Mouse (Mus musculus): ENCODE measurements around the gene Epas1. TPM values are rescaled to one million over a fixed set of nuclear protein-coding genes. Genes with fewer than 3 reads are reported as not detected.

The Epas1 gene
- total and polyA plus RNA-seq, 2 experiments from 2014 or later: 4.7 to 14.3 TPM

GRCm38 (mm10) chr17:86754806-86755571 is 1.5 kb downstream of the Epas1 start:
- peaks cover 43% of the 10 kb centered on the region for H3K27me3 ChIP-seq (ENCODE audit: insufficient read depth, low read length)
- H3K36me3 ChIP-seq (ENCODE audit: insufficient read depth): no peaks in the 10 kb centered on the region
- no peaks in the 10 kb centered on the region for H3K9me3 ChIP-seq (ENCODE audit: low read length)
- DNase-seq (peak; percentile 3), ATAC-seq (no peak)
- peak overlapping the region; percentile 44 for H3K4me3 ChIP-seq (ENCODE audit: low read depth, low read length)
- peak overlapping the region; percentile 41; the same call in 1 of the 2 replicates for H3K9ac ChIP-seq
- H3K4me1 ChIP-seq (ENCODE audit: insufficient read depth): peaks cover 9% of the 10 kb centered on the region
- H3K27ac ChIP-seq (ENCODE audit: low read depth, low read length): no peak overlapping the region
- H3K4me2 ChIP-seq (ENCODE audit: low read depth): peak overlapping the region; percentile 92
- 2% methylated on average over 52 of the region's 52 CpGs for WGBS
- TF ChIP-seq CTCF (IDR thresholded peaks at IDR 0.05; ENCODE audit: low read depth): no peak

- WGBS: 20% methylated on average over 11 of the region's 11 CpGs
These were observed 2.2 kb downstream of the Epas1 start for GRCm38 (mm10) chr17:86755581-86756195.

DNA sequence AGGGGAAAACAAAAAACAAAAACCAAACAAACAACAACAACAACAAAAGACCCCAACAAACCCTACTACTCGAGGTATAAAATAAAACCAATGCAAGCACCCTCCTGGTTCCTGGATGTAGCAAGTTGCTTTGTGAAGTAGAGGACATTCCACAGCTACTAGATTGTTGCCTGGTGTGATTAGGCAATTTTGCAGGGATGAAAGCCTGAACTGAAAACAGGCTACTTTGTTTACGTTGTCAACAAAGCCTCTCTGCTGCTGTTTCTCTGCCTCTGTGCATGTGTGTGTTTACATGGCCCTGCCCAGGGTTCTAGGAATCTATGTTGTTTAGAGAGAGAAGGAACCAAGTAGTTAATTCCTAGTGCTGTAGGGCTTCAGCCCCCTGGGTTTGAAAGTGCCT is 4.1 kb downstream of the Epas1 start:
- 41% methylated on average over 2 of the region's 2 CpGs for WGBS
- H3K27ac ChIP-seq (ENCODE audit: low read depth, low read length): no peak overlapping the region
- ATAC-seq (no peak), DNase-seq (no peak)
- TF ChIP-seq CTCF (IDR thresholded peaks at IDR 0.05; ENCODE audit: low read depth): no peak
- H3K9me3 ChIP-seq (ENCODE audit: low read length): no peaks in the 10 kb centered on the region
- no peak overlapping the region for H3K4me2 ChIP-seq (ENCODE audit: low read depth)
- peaks cover 9% of the 10 kb centered on the region for H3K4me1 ChIP-seq (ENCODE audit: insufficient read depth)
- H3K4me3 ChIP-seq (ENCODE audit: low read depth, low read length): no peak overlapping the region
- H3K27me3 ChIP-seq (ENCODE audit: insufficient read depth, low read length): peaks cover 33% of the 10 kb centered on the region
- H3K9ac ChIP-seq: no peak overlapping the region
- no peaks in the 10 kb centered on the region for H3K36me3 ChIP-seq (ENCODE audit: insufficient read depth)

More at GRCm38 (mm10) chr17:86755581-86756195, 2.2 kb downstream of the Epas1 start:
- no peaks in the 10 kb centered on the region for H3K36me3 ChIP-seq (ENCODE audit: insufficient read depth)
- peaks cover 43% of the 10 kb centered on the region for H3K27me3 ChIP-seq (ENCODE audit: insufficient read depth, low read length)
- TF ChIP-seq CTCF (IDR thresholded peaks at IDR 0.05; ENCODE audit: low read depth): no peak
- peak overlapping the region; percentile 44 for H3K4me3 ChIP-seq (ENCODE audit: low read depth, low read length)
- H3K9me3 ChIP-seq (ENCODE audit: low read length): no peaks in the 10 kb centered on the region
- H3K4me1 ChIP-seq (ENCODE audit: insufficient read depth): peaks cover 9% of the 10 kb centered on the region
- ATAC-seq (no peak), DNase-seq (no peak)
- no peak overlapping the region for H3K9ac ChIP-seq
- no peak overlapping the region for H3K27ac ChIP-seq (ENCODE audit: low read depth, low read length)
- H3K4me2 ChIP-seq (ENCODE audit: low read depth): peak overlapping the region; percentile 92

GRCm38 (mm10) chr17:86761859-86762258 is 8.4 kb downstream of the Epas1 start:
- Histone ChIP-seq H3K36me3 (ENCODE audit: insufficient read depth) (no peaks in the 10 kb centered on the region), H3K27ac (ENCODE audit: low read depth, low read length) (no peak overlapping the region), H3K4me1 (ENCODE audit: insufficient read depth) (no peaks in the 10 kb centered on the region), H3K9ac (no peak overlapping the region), H3K9me3 (ENCODE audit: low read length) (no peaks in the 10 kb centered on the region), H3K4me3 (ENCODE audit: low read depth, low read length) (no peak overlapping the region), H3K27me3 (ENCODE audit: insufficient read depth, low read length) (no peaks in the 10 kb centered on the region), H3K4me2 (ENCODE audit: low read depth) (no peak overlapping the region)
- ATAC-seq: no peak
- DNase-seq: no peak
- TF ChIP-seq CTCF (IDR thresholded peaks at IDR 0.05; ENCODE audit: low read depth): no peak
- 85% methylated on average over 5 of the region's 5 CpGs for WGBS

DNA sequence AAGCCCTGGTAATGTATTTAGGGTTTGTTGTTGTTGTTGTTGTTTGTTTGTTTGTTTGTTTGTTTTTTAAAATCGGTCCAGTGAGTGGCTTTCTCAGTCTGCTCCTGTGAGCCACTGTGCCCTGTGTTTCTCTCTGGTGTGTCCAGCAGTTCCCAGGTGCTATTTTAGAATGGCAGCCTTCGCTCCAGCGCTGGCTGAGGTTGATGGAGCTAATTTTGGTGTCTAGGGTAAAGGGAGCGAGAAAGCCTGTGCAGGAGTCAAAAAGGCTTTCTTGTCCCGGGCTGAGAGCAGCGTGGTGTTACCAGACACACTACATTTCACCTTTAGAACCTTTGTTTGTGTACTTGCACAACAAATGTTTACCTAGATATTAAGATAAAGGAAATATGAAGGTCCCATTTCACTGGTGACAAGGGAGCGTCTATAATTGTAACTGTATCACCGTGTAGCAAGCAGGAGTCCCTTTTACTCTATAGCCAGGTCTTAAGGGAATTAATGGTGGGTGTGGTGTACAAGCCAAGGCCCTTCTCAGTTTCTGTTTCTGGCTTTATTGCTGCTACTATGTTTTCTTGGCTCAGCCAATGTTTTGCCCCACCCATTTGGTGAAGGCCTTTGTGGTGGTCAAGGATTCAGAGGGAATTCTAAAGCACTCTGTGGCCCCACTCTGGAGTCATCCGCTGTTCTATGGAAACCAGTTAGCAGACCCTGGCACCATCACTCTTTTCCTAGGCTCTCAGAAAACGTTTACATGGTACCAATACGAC is 9.2 kb downstream of the Epas1 start:
- WGBS: 83% methylated on average over 11 of the region's 11 CpGs
- ATAC-seq: no peak
- H3K36me3 ChIP-seq (ENCODE audit: insufficient read depth): no peaks in the 10 kb centered on the region
- H3K9ac ChIP-seq: no peak overlapping the region
- no peak for TF ChIP-seq CTCF (IDR thresholded peaks at IDR 0.05; ENCODE audit: low read depth)
- H3K4me3 ChIP-seq (ENCODE audit: low read depth, low read length): no peak overlapping the region
- no peak overlapping the region for H3K4me2 ChIP-seq (ENCODE audit: low read depth)
- DNase-seq: no peak
- H3K4me1 ChIP-seq (ENCODE audit: insufficient read depth): no peaks in the 10 kb centered on the region
- H3K27me3 ChIP-seq (ENCODE audit: insufficient read depth, low read length): no peaks in the 10 kb centered on the region
- no peak overlapping the region for H3K27ac ChIP-seq (ENCODE audit: low read depth, low read length)
- H3K9me3 ChIP-seq (ENCODE audit: low read length): no peaks in the 10 kb centered on the region

DNA sequence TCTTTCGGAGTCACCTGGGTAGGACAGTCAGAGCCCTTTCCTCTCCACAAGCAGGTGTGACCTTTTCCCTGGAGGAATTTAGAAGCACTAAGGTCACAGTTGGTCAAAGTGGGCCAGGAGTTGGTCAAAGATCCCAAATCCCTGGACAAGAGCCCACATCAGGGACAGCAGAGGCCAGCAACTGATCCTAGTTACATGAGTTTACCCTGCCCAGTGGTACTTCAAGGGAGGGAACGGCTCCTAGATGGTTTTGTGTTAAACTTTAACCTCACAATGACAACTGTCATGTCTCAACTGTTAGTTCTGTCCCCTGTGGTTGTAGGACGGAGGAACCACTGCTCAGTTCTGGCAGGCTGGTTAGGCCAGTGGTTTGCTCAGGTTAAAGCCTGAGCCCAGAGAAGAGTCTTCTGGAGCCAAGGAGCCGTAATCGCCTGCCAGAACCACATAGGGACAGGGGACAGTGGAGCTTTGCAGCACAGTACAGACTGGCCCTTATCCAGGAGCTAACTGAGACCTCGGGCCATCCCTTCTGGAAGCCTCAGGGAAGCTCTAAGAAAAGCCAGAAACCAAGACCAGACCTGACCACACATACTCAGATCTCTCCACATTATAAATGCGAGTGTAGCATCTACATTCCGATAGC is 12.4 kb downstream of the Epas1 start:
- 86% methylated on average over 8 of the region's 8 CpGs for WGBS

More for the DNA sequence above, 12.4 kb downstream of the Epas1 start:
- Histone ChIP-seq H3K9me3 (ENCODE audit: low read length) (no peaks in the 10 kb centered on the region), H3K4me1 (ENCODE audit: insufficient read depth) (no peaks in the 10 kb centered on the region), H3K27me3 (ENCODE audit: insufficient read depth, low read length) (no peaks in the 10 kb centered on the region), H3K4me3 (ENCODE audit: low read depth, low read length) (no peak overlapping the region), H3K4me2 (ENCODE audit: low read depth) (no peak overlapping the region), H3K9ac (no peak overlapping the region), H3K36me3 (ENCODE audit: insufficient read depth) (no peaks in the 10 kb centered on the region), H3K27ac (ENCODE audit: low read depth, low read length) (no peak overlapping the region)
- TF ChIP-seq CTCF (IDR thresholded peaks at IDR 0.05; ENCODE audit: low read depth): no peak
- ATAC-seq (no peak), DNase-seq (no peak)
